Comparison of ENCODE assay signal across 16 mouse cellular contexts in genomic region chr3:145105773-145106504, GRCm38 (mm10). TPM values are rescaled to one million over a fixed set of nuclear protein-coding genes. Genes with fewer than 3 reads are reported as not detected.
DNase-seq lines count a peak whose midpoint lies in the region; ATAC-seq and TF ChIP-seq lines count a peak whose summit lies in the region.
"Had no signal": no experiment of that assay in that cellular context is flagged by ENCODE, and none has a peak within 500 bp of the region (broad histone marks: within the 10 kb centered on the region; RNA-seq: fewer than 3 reads in every experiment).

No protein-coding gene starts in this region.

- no peak overlapping the region for H3K27ac ChIP-seq in kidney, postnatal 0 days
- no peak overlapping the region for H3K27ac ChIP-seq in kidney, embryonic 15.5 days
- H3K27ac ChIP-seq in midbrain, postnatal 0 days (ENCODE audit: low read depth, low read length): no peak overlapping the region
- H3K27ac ChIP-seq in midbrain, embryonic 15.5 days: no peak overlapping the region
- peak overlapping the region; percentile 91; the same call in 1 of the 2 replicates for H3K27ac ChIP-seq in brown adipose tissue, adult 24 weeks (replicated peaks; ENCODE audit: low read depth, low read length)
- H3K27ac ChIP-seq: embryonic facial prominence, embryonic 15.5 days; forebrain, embryonic 12.5 days; limb, embryonic 15.5 days; midbrain, embryonic 12.5 days had no signal

- peak; percentile 35; the same call in 1 of the 2 replicates for TF ChIP-seq CTCF in kidney, postnatal 0 days (IDR thresholded peaks at IDR 0.05; ENCODE audit: low read depth)
- peak; percentile 62 for TF ChIP-seq CTCF in midbrain, postnatal 0 days (IDR thresholded peaks at IDR 0.05)

- DNase-seq in kidney, postnatal 0 days (ENCODE audit: low spot score): no peak
- peak; percentile 31 for DNase-seq in midbrain, postnatal 0 days (ENCODE audit: low spot score)
- DNase-seq in frontal cortex, postnatal 25 days (ENCODE audit: low spot score in 2 of 2): no peak
- no peak for DNase-seq in spleen, postnatal 36 days (ENCODE audit: low spot score in 2 of 2)
- DNase-seq: cerebellum, adult 2 months; right cerebral cortex, postnatal 25 days had no signal

- H3K4me2 ChIP-seq in kidney, postnatal 0 days (ENCODE audit: low read length): no peak overlapping the region
- no peak overlapping the region for H3K4me2 ChIP-seq in kidney, embryonic 15.5 days
- no peak overlapping the region for H3K4me2 ChIP-seq in midbrain, postnatal 0 days (ENCODE audit: low read depth, low read length, poor library complexity, severe bottlenecking)
- no peak overlapping the region for H3K4me2 ChIP-seq in midbrain, embryonic 15.5 days
- H3K4me2 ChIP-seq: embryonic facial prominence, embryonic 15.5 days; forebrain, embryonic 12.5 days; heart, embryonic 12.5 days; limb, embryonic 15.5 days; midbrain, embryonic 12.5 days had no signal

- no peak overlapping the region for H3K9ac ChIP-seq in kidney, postnatal 0 days (ENCODE audit: low read depth, low read length)
- no peak overlapping the region for H3K9ac ChIP-seq in kidney, embryonic 15.5 days
- no peak overlapping the region for H3K9ac ChIP-seq in midbrain, postnatal 0 days (replicated peaks; ENCODE audit: low read length, poor library complexity, severe bottlenecking)
- H3K9ac ChIP-seq in midbrain, embryonic 15.5 days: no peak overlapping the region
- H3K9ac ChIP-seq: embryonic facial prominence, embryonic 15.5 days; forebrain, embryonic 12.5 days; heart, embryonic 12.5 days; limb, embryonic 15.5 days; midbrain, embryonic 12.5 days had no signal

- no peak overlapping the region for H3K4me3 ChIP-seq in kidney, postnatal 0 days (replicated peaks; ENCODE audit: low read depth, low read length)
- H3K4me3 ChIP-seq in kidney, embryonic 15.5 days (replicated peaks): no peak overlapping the region
- no peak overlapping the region for H3K4me3 ChIP-seq in midbrain, postnatal 0 days (ENCODE audit: low read depth, low read length)
- H3K4me3 ChIP-seq in midbrain, embryonic 15.5 days: no peak overlapping the region
- H3K4me3 ChIP-seq in brown adipose tissue, adult 24 weeks (ENCODE audit: insufficient read depth, low read depth, low read length): no peak overlapping the region
- H3K4me3 ChIP-seq: embryonic facial prominence, embryonic 15.5 days; forebrain, embryonic 12.5 days; heart, embryonic 12.5 days; limb, embryonic 15.5 days; midbrain, embryonic 12.5 days had no signal

- no peaks in the 10 kb centered on the region for H3K4me1 ChIP-seq in kidney, postnatal 0 days (replicated peaks; ENCODE audit: insufficient read depth, low read length)
- no peaks in the 10 kb centered on the region for H3K4me1 ChIP-seq in kidney, embryonic 15.5 days
- no peaks in the 10 kb centered on the region for H3K4me1 ChIP-seq in midbrain, postnatal 0 days (ENCODE audit: insufficient read depth, low read length)
- no peaks in the 10 kb centered on the region for H3K4me1 ChIP-seq in midbrain, embryonic 15.5 days
- H3K4me1 ChIP-seq in brown adipose tissue, adult 24 weeks (ENCODE audit: control insufficient read depth, insufficient read depth, insufficient read length, low read length): peaks cover 11% of the 10 kb centered on the region; the same call in 1 of the 2 replicates
- H3K4me1 ChIP-seq: embryonic facial prominence, embryonic 15.5 days; forebrain, embryonic 12.5 days; midbrain, embryonic 12.5 days had no signal

- 71% methylated on average over 5 of the region's 5 CpGs for WGBS in kidney, postnatal 0 days
- 77% methylated on average over 5 of the region's 5 CpGs for WGBS in kidney, embryonic 15.5 days
- 80% methylated on average over 4 of the region's 5 CpGs for WGBS in midbrain, postnatal 0 days
- WGBS in midbrain, embryonic 15.5 days: 81% methylated on average over 5 of the region's 5 CpGs

- peak; percentile 33; the same call in 1 of the 2 replicates for ATAC-seq in kidney, postnatal 0 days (replicated peaks; ENCODE audit: low FRiP score, low read depth)
- no peak for ATAC-seq in kidney, embryonic 15.5 days (replicated peaks; ENCODE audit: low FRiP score)
- 0 out of 2 replicates have a peak, but pooled peaks have one; percentile 47 for ATAC-seq in midbrain, postnatal 0 days (ENCODE audit: low FRiP score)
- ATAC-seq in midbrain, embryonic 15.5 days (replicated peaks): no peak

- H3K9me3 ChIP-seq in kidney, postnatal 0 days (replicated peaks; ENCODE audit: low read length): no peaks in the 10 kb centered on the region
- peaks cover 3% of the 10 kb centered on the region; the same call in 1 of the 2 replicates for H3K9me3 ChIP-seq in kidney, embryonic 15.5 days (replicated peaks)
- H3K9me3 ChIP-seq in midbrain, postnatal 0 days (ENCODE audit: low read length): no peaks in the 10 kb centered on the region
- H3K9me3 ChIP-seq in midbrain, embryonic 15.5 days: no peaks in the 10 kb centered on the region
- H3K9me3 ChIP-seq: embryonic facial prominence, embryonic 15.5 days; forebrain, embryonic 12.5 days; limb, embryonic 15.5 days; midbrain, embryonic 12.5 days had no signal

- no peaks in the 10 kb centered on the region for H3K27me3 ChIP-seq in kidney, postnatal 0 days (ENCODE audit: insufficient read depth, low read length)
- no peaks in the 10 kb centered on the region for H3K27me3 ChIP-seq in kidney, embryonic 15.5 days
- no peaks in the 10 kb centered on the region for H3K27me3 ChIP-seq in midbrain, postnatal 0 days (ENCODE audit: insufficient read depth, low read length)
- H3K27me3 ChIP-seq in midbrain, embryonic 15.5 days (replicated peaks): no peaks in the 10 kb centered on the region
- H3K27me3 ChIP-seq: embryonic facial prominence, embryonic 15.5 days; forebrain, embryonic 12.5 days; heart, embryonic 12.5 days; limb, embryonic 15.5 days; midbrain, embryonic 12.5 days had no signal

- no peaks in the 10 kb centered on the region for H3K36me3 ChIP-seq in kidney, postnatal 0 days (ENCODE audit: insufficient read depth, low read length)
- no peaks in the 10 kb centered on the region for H3K36me3 ChIP-seq in kidney, embryonic 15.5 days
- H3K36me3 ChIP-seq in midbrain, postnatal 0 days (ENCODE audit: insufficient read depth, low read length): no peaks in the 10 kb centered on the region
- H3K36me3 ChIP-seq in midbrain, embryonic 15.5 days (replicated peaks): no peaks in the 10 kb centered on the region
- H3K36me3 ChIP-seq: embryonic facial prominence, embryonic 15.5 days; forebrain, embryonic 12.5 days; heart, embryonic 12.5 days; limb, embryonic 15.5 days; midbrain, embryonic 12.5 days had no signal

RNA-seq across cellular contexts. Expression of gene Clca2, which starts 6.7 kb away (rescaled TPM):
- 0.22 and 0.70 TPM in 2 replicates for polyA plus RNA-seq in kidney, postnatal 0 days (2015; fragmentation: Nextera tagmentation; extraction: Ambion mirVana)
- 0.32 and 0.41 TPM in 2 replicates for polyA plus RNA-seq in kidney, embryonic 15.5 days (2015; fragmentation: Nextera tagmentation; extraction: Ambion mirVana)
- 0.05 TPM in 1 of 2 replicates, not detected in the other for total RNA-seq in midbrain, postnatal 0 days (2014; rRNA removed)
- polyA plus RNA-seq in midbrain, postnatal 0 days (2015; fragmentation: Nextera tagmentation; extraction: Ambion mirVana): 0.04 and 0.05 TPM in 2 replicates
- polyA plus RNA-seq in midbrain, embryonic 15.5 days (2015; fragmentation: Nextera tagmentation; extraction: Ambion mirVana): 0.08 TPM in 2 replicates
- polyA plus RNA-seq in brown adipose tissue, adult 24 weeks (2012; ENCODE audit: insufficient read depth, insufficient read length, missing spikeins): not detected in 2 replicates
- total RNA-seq: layer of hippocampus, adult 18-20 months; left cerebral cortex, adult 8-10 months had no signal
- polyA plus RNA-seq: cerebellum, adult 2 months had no signal

RNA-seq across cellular contexts. Expression of gene Odf2l, which starts 12.4 kb away (rescaled TPM):
- polyA plus RNA-seq in kidney, postnatal 0 days (2015; fragmentation: Nextera tagmentation; extraction: Ambion mirVana): 15.3 and 15.6 TPM in 2 replicates
- polyA plus RNA-seq in kidney, embryonic 15.5 days (2015; fragmentation: Nextera tagmentation; extraction: Ambion mirVana): 17.5 and 18.7 TPM in 2 replicates
- total RNA-seq in midbrain, postnatal 0 days (2014; rRNA removed): 10.6 TPM in 2 replicates
- 8.1 and 9.4 TPM in 2 replicates for polyA plus RNA-seq in midbrain, postnatal 0 days (2015; fragmentation: Nextera tagmentation; extraction: Ambion mirVana)
- polyA plus RNA-seq in midbrain, embryonic 15.5 days (2015; fragmentation: Nextera tagmentation; extraction: Ambion mirVana): 13.1 and 13.7 TPM in 2 replicates
- polyA plus RNA-seq in brown adipose tissue, adult 24 weeks (2012; ENCODE audit: insufficient read depth, insufficient read length, missing spikeins): 15.0 and 15.7 TPM in 2 replicates

Comparison
In these comparisons a context has a peak if more than half of its experiments do, and no peak if none do; other contexts are left out.
1. ATAC-seq: peak in kidney, postnatal 0 days (single experiment) and midbrain, postnatal 0 days (single experiment); none in kidney, embryonic 15.5 days (single experiment) and midbrain, embryonic 15.5 days (single experiment).